Mouse (Mus musculus): ENCODE measurements around the gene Mlh1. TPM values are rescaled to one million over a fixed set of nuclear protein-coding genes. Genes with fewer than 3 reads are reported as not detected.
A peak's percentile ranks its signal among the peaks of the same experiment; 100 is the strongest.

Gene Mlh1
- polyA plus RNA-seq, 1 experiment from 2014 or later, result 49.8 TPM

GRCm38 (mm10) chr9:111272996-111273785, 1.6 kb upstream of the Mlh1 start:
- no peak for DNase-seq (ENCODE audit: low spot score)
- 75% methylated on average over 15 of the region's 15 CpGs for WGBS
- Histone ChIP-seq H3K9me3 (replicated peaks) (no peaks in the 10 kb centered on the region), H3K4me3 (peak overlapping the region; percentile 82), H3K27ac (peak overlapping the region; percentile 97; the same call in 1 of the 2 replicates), H3K4me1 (peaks cover 43% of the 10 kb centered on the region), H3K36me3 (peaks cover 48% of the 10 kb centered on the region), H3K27me3 (ENCODE audit: low read depth, poor library complexity, severe bottlenecking) (no peaks in the 10 kb centered on the region)

- H3K27me3 ChIP-seq (ENCODE audit: low read depth, poor library complexity, severe bottlenecking), result no peaks in the 10 kb centered on the region
- no peaks in the 10 kb centered on the region for H3K9me3 ChIP-seq (replicated peaks)
- H3K4me3 ChIP-seq, result peak overlapping the region; percentile 82
- H3K36me3 ChIP-seq, result peaks cover 48% of the 10 kb centered on the region
- H3K4me1 ChIP-seq, result peaks cover 43% of the 10 kb centered on the region
- WGBS, result 16% methylated on average over 19 of the region's 19 CpGs
- H3K27ac ChIP-seq, result peak overlapping the region; percentile 97
- no peak for DNase-seq (ENCODE audit: low spot score)
Observed at GRCm38 (mm10) chr9:111272356-111272755, 765 bp upstream of the Mlh1 start.

- peak overlapping the region; percentile 97 for H3K27ac ChIP-seq
- no peak for DNase-seq (ENCODE audit: low spot score)
- H3K4me1 ChIP-seq, result peaks cover 41% of the 10 kb centered on the region
- peak overlapping the region; percentile 82 for H3K4me3 ChIP-seq
- WGBS, result under 1% methylated on average over 32 of the region's 32 CpGs
- H3K36me3 ChIP-seq, result peaks cover 48% of the 10 kb centered on the region
- H3K27me3 ChIP-seq (ENCODE audit: low read depth, poor library complexity, severe bottlenecking), result no peaks in the 10 kb centered on the region
- H3K9me3 ChIP-seq (replicated peaks), result no peaks in the 10 kb centered on the region
Observed at GRCm38 (mm10) chr9:111271056-111271433, 546 bp downstream of the Mlh1 start.

GRCm38 (mm10) chr9:111270606-111271005, 985 bp downstream of the Mlh1 start:
- H3K4me3 ChIP-seq, result peak overlapping the region; percentile 82
- peaks cover 48% of the 10 kb centered on the region for H3K36me3 ChIP-seq
- WGBS, result 23% methylated on average over 5 of the region's 5 CpGs
- H3K27me3 ChIP-seq (ENCODE audit: low read depth, poor library complexity, severe bottlenecking), result no peaks in the 10 kb centered on the region
- H3K27ac ChIP-seq, result peak overlapping the region; percentile 97
- no peaks in the 10 kb centered on the region for H3K9me3 ChIP-seq (replicated peaks)
- no peak for DNase-seq (ENCODE audit: low spot score)
- peaks cover 40% of the 10 kb centered on the region for H3K4me1 ChIP-seq

GRCm38 (mm10) chr9:111267998-111268397, 3.6 kb downstream of the Mlh1 start:
- Histone ChIP-seq H3K4me1 (peaks cover 14% of the 10 kb centered on the region), H3K9me3 (replicated peaks) (no peaks in the 10 kb centered on the region), H3K4me3 (no peak overlapping the region), H3K27ac (no peak overlapping the region), H3K36me3 (peaks cover 48% of the 10 kb centered on the region), H3K27me3 (ENCODE audit: low read depth, poor library complexity, severe bottlenecking) (no peaks in the 10 kb centered on the region)
- DNase-seq (ENCODE audit: low spot score), result no peak
- 95% methylated on average over 2 of the region's 2 CpGs for WGBS

GRCm38 (mm10) chr9:111261356-111261755, 10.2 kb downstream of the Mlh1 start:
- Histone ChIP-seq H3K36me3 (peaks cover 86% of the 10 kb centered on the region), H3K27me3 (ENCODE audit: low read depth, poor library complexity, severe bottlenecking) (no peaks in the 10 kb centered on the region), H3K9me3 (replicated peaks) (no peaks in the 10 kb centered on the region), H3K4me3 (no peak overlapping the region), H3K4me1 (peaks cover 16% of the 10 kb centered on the region), H3K27ac (no peak overlapping the region)
- WGBS, result 90% methylated on average over 4 of the region's 4 CpGs
- no peak for DNase-seq (ENCODE audit: low spot score)

- no peak for DNase-seq (ENCODE audit: low spot score)
Observed at GRCm38 (mm10) chr9:111260360-111260985, 11.1 kb downstream of the Mlh1 start.

GRCm38 (mm10) chr9:111252161-111252869, 19.3 kb downstream of the Mlh1 start:
- 76% methylated on average over 7 of the region's 7 CpGs for WGBS
- no peaks in the 10 kb centered on the region for H3K27me3 ChIP-seq (ENCODE audit: low read depth, poor library complexity, severe bottlenecking)

More at GRCm38 (mm10) chr9:111260360-111260985, 11.1 kb downstream of the Mlh1 start:
- WGBS, result 27% methylated on average over 1 of the region's 1 CpGs
- peaks cover 87% of the 10 kb centered on the region for H3K36me3 ChIP-seq
- H3K9me3 ChIP-seq (replicated peaks), result no peaks in the 10 kb centered on the region
- H3K4me1 ChIP-seq, result peaks cover 16% of the 10 kb centered on the region
- H3K4me3 ChIP-seq, result no peak overlapping the region
- no peaks in the 10 kb centered on the region for H3K27me3 ChIP-seq (ENCODE audit: low read depth, poor library complexity, severe bottlenecking)
- H3K27ac ChIP-seq, result no peak overlapping the region

GRCm38 (mm10) chr9:111247682-111248246, 23.8 kb downstream of the Mlh1 start:
- 90% methylated on average over 3 of the region's 3 CpGs for WGBS
- no peaks in the 10 kb centered on the region for H3K9me3 ChIP-seq (replicated peaks)
- H3K27me3 ChIP-seq (ENCODE audit: low read depth, poor library complexity, severe bottlenecking), result no peaks in the 10 kb centered on the region
- H3K4me3 ChIP-seq, result no peak overlapping the region
- H3K36me3 ChIP-seq, result peaks cover 86% of the 10 kb centered on the region
- no peaks in the 10 kb centered on the region for H3K4me1 ChIP-seq
- no peak overlapping the region for H3K27ac ChIP-seq
- no peak for DNase-seq (ENCODE audit: low spot score)

More at GRCm38 (mm10) chr9:111252161-111252869, 19.3 kb downstream of the Mlh1 start:
- peaks cover 95% of the 10 kb centered on the region for H3K36me3 ChIP-seq
- H3K4me1 ChIP-seq, result no peaks in the 10 kb centered on the region
- H3K4me3 ChIP-seq, result no peak overlapping the region
- H3K9me3 ChIP-seq (replicated peaks), result no peaks in the 10 kb centered on the region
- DNase-seq (ENCODE audit: low spot score), result no peak
- H3K27ac ChIP-seq, result no peak overlapping the region

GRCm38 (mm10) chr9:111245546-111245945, 26.0 kb downstream of the Mlh1 start:
- 86% methylated on average over 6 of the region's 6 CpGs for WGBS

GRCm38 (mm10) chr9:111243384-111243783, 28.2 kb downstream of the Mlh1 start:
- Histone ChIP-seq H3K27ac (no peak overlapping the region), H3K27me3 (ENCODE audit: low read depth, poor library complexity, severe bottlenecking) (no peaks in the 10 kb centered on the region)

More at GRCm38 (mm10) chr9:111245546-111245945, 26.0 kb downstream of the Mlh1 start:
- peaks cover 83% of the 10 kb centered on the region for H3K36me3 ChIP-seq
- H3K4me3 ChIP-seq, result no peak overlapping the region
- no peak for DNase-seq (ENCODE audit: low spot score)
- H3K4me1 ChIP-seq, result no peaks in the 10 kb centered on the region
- no peaks in the 10 kb centered on the region for H3K27me3 ChIP-seq (ENCODE audit: low read depth, poor library complexity, severe bottlenecking)
- H3K27ac ChIP-seq, result no peak overlapping the region
- H3K9me3 ChIP-seq (replicated peaks), result no peaks in the 10 kb centered on the region

GRCm38 (mm10) chr9:111239821-111240220, 31.8 kb downstream of the Mlh1 start:
- no peak overlapping the region for H3K4me3 ChIP-seq
- WGBS, result 94% methylated on average over 4 of the region's 4 CpGs
- peaks cover 87% of the 10 kb centered on the region for H3K36me3 ChIP-seq

More at GRCm38 (mm10) chr9:111243384-111243783, 28.2 kb downstream of the Mlh1 start:
- no peak for DNase-seq (ENCODE audit: low spot score)
- 89% methylated on average over 6 of the region's 6 CpGs for WGBS
- Histone ChIP-seq H3K4me1 (no peaks in the 10 kb centered on the region), H3K4me3 (no peak overlapping the region), H3K36me3 (peaks cover 83% of the 10 kb centered on the region), H3K9me3 (replicated peaks) (no peaks in the 10 kb centered on the region)

More at GRCm38 (mm10) chr9:111239821-111240220, 31.8 kb downstream of the Mlh1 start:
- DNase-seq (ENCODE audit: low spot score), result no peak
- H3K27me3 ChIP-seq (ENCODE audit: low read depth, poor library complexity, severe bottlenecking), result no peaks in the 10 kb centered on the region
- no peaks in the 10 kb centered on the region for H3K9me3 ChIP-seq (replicated peaks)
- H3K4me1 ChIP-seq, result no peaks in the 10 kb centered on the region
- H3K27ac ChIP-seq, result no peak overlapping the region

All from limb, embryonic 10.5 days (tissue).